Mouse (Mus musculus) bone marrow, adult 2 months (tissue): ENCODE results near the gene Rnf220. TPM values are rescaled to one million over a fixed set of nuclear protein-coding genes. Genes with fewer than 3 reads are reported as not detected.
A peak's percentile ranks its signal among the peaks of the same experiment; 100 is the strongest.
"Not testable (repeated sequence)": the region's sequence is repeated elsewhere in the genome, so short reads cannot be mapped to it uniquely, and the experiment has no call there.

ENCODE experiments used
- H3K27ac ChIP-seq: fragments of 200-500 bp; 2 replicates; pipeline ENCODE4 v1.5.1; 2012; ENCODE audit warnings: low read depth, mild to moderate bottlenecking, control low read depth, inconsistent platforms, low read length; ENCODE audit not compliant: control insufficient read depth, poor library complexity, insufficient read depth
- H3K4me1 ChIP-seq: fragments of 200-500 bp; 2 replicates; pipeline ENCODE4 v1.6.1; 2011; ENCODE audit warnings: low read length; ENCODE audit not compliant: control insufficient read depth, insufficient read depth
- H3K4me3 ChIP-seq: fragments of 200-500 bp; replicated peaks from 2 replicates; pipeline ENCODE3; 2011; ENCODE audit warnings: mild to moderate bottlenecking, low read depth, low read length, control low read depth; ENCODE audit not compliant: control insufficient read depth
- CTCF ChIP-seq: fragments of 200-500 bp; IDR thresholded peaks from 2 replicates; pipeline ENCODE4 v1.5.1; 2011; ENCODE audit warnings: low read length, control low read depth; ENCODE audit not compliant: control insufficient read depth, insufficient read depth
- POLR2A ChIP-seq: fragments of 200-500 bp; IDR thresholded peaks from 2 replicates; pipeline ENCODE4 v1.6.1; 2011; ENCODE audit warnings: low read depth, mild to moderate bottlenecking, control low read depth, low read length, borderline replicate concordance; ENCODE audit not compliant: control insufficient read depth
- WGBS: fragments of 180-500 bp; shearing (Covaris S2); methylation state at CpG from one replicate; pipeline ENCODE4 v1.1.7; 2018; 5-methylcytosine and 5-hydroxymethylcytosine counted together
- polyA plus RNA-seq: library from polyadenylated mRNA; stranded (reverse); fragments of >200 nt; gene quantifications from 2 replicates; pipeline ENCODE4 v1.2.4, GENCODE M21; 2011; ENCODE audit warnings: low replicate concordance; ENCODE audit not compliant: missing spikeins, insufficient read depth, insufficient read length

Gene Rnf220
- polyA plus RNA-seq, 1 experiment, result 49.6 TPM

GRCm38 (mm10) chr4:117261222-117261621 lies 235.6 kb downstream of the Rnf220 start:
- Histone ChIP-seq H3K4me3 (no peak overlapping the region), H3K4me1 (no peaks in the 10 kb centered on the region), H3K27ac (no peak overlapping the region)
- 79% methylated on average over 2 of the region's 2 CpGs for WGBS
- TF ChIP-seq CTCF (no peak), POLR2A (no peak)

GRCm38 (mm10) chr4:117259909-117260308 lies 236.9 kb downstream of the Rnf220 start:
- H3K27ac ChIP-seq, H3K4me1 ChIP-seq, H3K4me3 ChIP-seq: not testable (repeated sequence)
- peak; percentile 19; the same call in 1 of the 2 replicates for TF ChIP-seq CTCF
- WGBS, result 71% methylated on average over 6 of the region's 6 CpGs

GRCm38 (mm10) chr4:117254672-117255071 lies 242.2 kb downstream of the Rnf220 start:
- H3K27ac ChIP-seq, result no peak overlapping the region
- WGBS, result 8% methylated on average over 6 of the region's 6 CpGs
- no peak overlapping the region for H3K4me3 ChIP-seq
- TF ChIP-seq POLR2A (no peak), CTCF (no peak)
- peaks cover 6% of the 10 kb centered on the region for H3K4me1 ChIP-seq

- Histone ChIP-seq H3K4me3 (no peak overlapping the region), H3K4me1 (peaks cover 6% of the 10 kb centered on the region), H3K27ac (no peak overlapping the region)
- no peak for TF ChIP-seq CTCF
- no peak for TF ChIP-seq POLR2A
- under 1% methylated on average over 5 of the region's 5 CpGs for WGBS
Observed at GRCm38 (mm10) chr4:117254017-117254627, 242.7 kb downstream of the Rnf220 start.

GRCm38 (mm10) chr4:117253218-117254016 lies 243.4 kb downstream of the Rnf220 start:
- Histone ChIP-seq H3K4me1 (peaks cover 6% of the 10 kb centered on the region), H3K4me3 (no peak overlapping the region), H3K27ac (no peak overlapping the region; the same call in 1 of the 2 replicates)
- 19% methylated on average over 12 of the region's 12 CpGs for WGBS
- TF ChIP-seq POLR2A (no peak), CTCF (no peak)

GRCm38 (mm10) chr4:117252755-117253154 lies 244.1 kb downstream of the Rnf220 start:
- no peak overlapping the region for H3K4me3 ChIP-seq
- TF ChIP-seq CTCF (no peak), POLR2A (no peak)
- peaks cover 6% of the 10 kb centered on the region for H3K4me1 ChIP-seq
- H3K27ac ChIP-seq, result no peak overlapping the region
- 81% methylated on average over 5 of the region's 5 CpGs for WGBS

GRCm38 (mm10) chr4:117252351-117252750 lies 244.5 kb downstream of the Rnf220 start:
- peak overlapping the region; percentile 17 for H3K4me3 ChIP-seq
- H3K27ac ChIP-seq, result no peak overlapping the region
- WGBS, result 45% methylated on average over 5 of the region's 5 CpGs

GRCm38 (mm10) chr4:117251801-117252316 lies 245.0 kb downstream of the Rnf220 start, which contains the start of the genes Tmem53 and Armh1:
Gene Tmem53, plus strand, starts transcription at chr4:117251951.
Gene Armh1, minus strand, starts transcription at chr4:117252125.
- WGBS, result under 1% methylated on average over 43 of the region's 43 CpGs
- Histone ChIP-seq H3K4me3 (peak within 1 kb of the TSS; percentile 95), H3K4me1 (peaks cover 6% of the 10 kb centered on the region), H3K27ac (peak within 1 kb of the TSS; percentile 33; the same call in 1 of the 2 replicates)
- no peak for TF ChIP-seq CTCF
- TF ChIP-seq POLR2A, result peak; percentile 45; the same call in 1 of the 2 replicates

More at GRCm38 (mm10) chr4:117252351-117252750, 244.5 kb downstream of the Rnf220 start:
- TF ChIP-seq CTCF (no peak), POLR2A (no peak)
- H3K4me1 ChIP-seq, result peaks cover 6% of the 10 kb centered on the region
